Mouse (Mus musculus) gastrocnemius, postnatal 4 days (tissue): ENCODE results near the gene Spc25. TPM values are rescaled to one million over a fixed set of nuclear protein-coding genes. Genes with fewer than 3 reads are reported as not detected.
A peak's percentile ranks its signal among the peaks of the same experiment; 100 is the strongest.

Experiments used
- DNase-seq, 2 experiments: peaks; one replicate each; pipeline ENCODE4 v3.0.0; 2021 to 2022; ENCODE audit warnings: low spot score in 2 of 2, mixed read lengths in 2 of 2
- long read RNA-seq, 2 experiments: library from polyadenylated mRNA; stranded (forward); transcript quantifications; one replicate each; pipeline ENCODE4 v2.0.0; 2021
- total RNA-seq, 2 experiments: library from RNA; stranded (reverse); gene quantifications; 2 replicates each; pipeline ENCODE4 v1.2.3; 2021

Gene Spc25
- 10 to 100 TPM; 15.3 to 16.9 TPM for total RNA-seq
- long read RNA-seq, experiment 1, transcript Spc25-201 (7 exons, 1,352 nt): major isoform, 15 of 28 reads
- long read RNA-seq, experiment 1, transcript Spc25-202 (7 exons, 1,527 nt): minor isoform, 6 of 28 reads
- long read RNA-seq, experiment 1, partial matches to known transcripts: 4 of 28 reads
- long read RNA-seq, experiment 1, other reads (novel, unspliced or antisense): 3 of 28 reads
- long read RNA-seq, experiment 2, transcript Spc25-201 (7 exons, 1,352 nt): major isoform, 12 of 17 reads
- long read RNA-seq, experiment 2, partial matches to known transcripts: 1 of 17 reads
- long read RNA-seq, experiment 2, other reads (novel, unspliced or antisense): 3 of 17 reads

DNA sequence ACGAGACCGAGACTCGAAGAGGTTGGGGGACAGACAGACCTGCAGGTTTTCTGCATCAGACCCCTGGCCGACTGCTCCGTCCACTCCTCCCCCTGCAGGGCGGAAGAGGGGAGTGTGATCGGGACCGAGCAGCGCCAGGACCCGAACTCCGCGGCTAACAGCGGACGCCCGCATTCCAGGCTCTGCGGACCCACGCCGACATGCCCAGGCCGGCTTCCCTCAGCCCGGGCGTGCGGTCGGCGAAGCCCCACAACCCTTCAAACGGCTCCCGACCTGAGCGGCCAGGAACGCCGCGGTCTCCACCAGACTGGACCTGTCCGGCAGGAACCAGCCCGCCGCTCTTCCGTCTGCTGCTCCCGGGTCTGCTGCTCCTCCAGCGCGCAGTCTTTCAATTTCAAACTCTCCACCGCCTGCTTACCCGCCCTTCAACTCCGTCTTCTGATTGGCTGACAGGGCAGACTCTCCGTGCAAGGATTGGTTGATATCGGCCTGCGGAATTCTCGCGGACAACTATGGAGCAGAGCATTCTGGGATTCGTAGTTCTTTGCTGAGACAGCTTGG lies at the start of gene Spc25:
Gene Spc25, minus strand, starts transcription at position 404 of the 561 bp plus-strand sequence.
- peak; percentile 64 to 87 for DNase-seq

GRCm38 (mm10) chr2:69248221-69248755 lies 42.3 kb upstream of the Spc25 start:
- DNase-seq: no peak

DNA sequence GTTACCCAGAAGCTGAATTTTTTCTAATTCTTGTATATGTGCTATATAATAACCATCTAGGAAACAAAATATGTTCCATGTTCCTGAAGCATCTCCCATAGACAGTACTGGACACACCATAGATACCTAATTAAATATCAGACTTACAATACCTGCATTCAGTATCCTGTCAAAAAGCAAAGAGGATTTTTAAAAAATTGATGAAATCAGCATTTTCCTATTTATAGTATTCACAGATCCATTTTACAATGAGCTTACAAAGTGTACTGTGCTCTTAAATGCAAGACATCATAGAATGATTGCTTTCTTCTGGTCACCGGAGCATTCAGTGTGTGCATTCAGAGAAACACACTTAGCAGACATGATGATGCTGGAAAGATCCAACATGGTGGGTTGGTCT lies 41.1 kb upstream of the Spc25 start:
- DNase-seq: no peak

DNA sequence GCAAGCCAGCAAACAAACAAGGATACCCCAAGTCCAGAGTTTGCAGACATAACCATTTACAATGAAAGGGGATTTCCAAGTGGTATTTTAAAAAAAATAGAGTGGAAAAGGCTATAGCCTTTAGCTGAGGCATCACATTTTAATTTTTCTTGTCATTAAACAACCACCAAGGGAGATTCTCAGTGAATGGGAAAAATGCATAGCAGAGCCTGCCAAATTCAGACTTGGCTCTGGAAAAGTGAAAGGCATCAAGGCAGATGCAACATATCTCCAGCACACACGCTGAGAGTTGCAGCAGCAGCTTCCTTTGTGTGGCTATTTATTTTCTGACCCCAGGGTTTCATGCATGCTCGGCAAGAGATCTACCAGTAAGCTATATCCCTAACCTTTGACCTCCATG lies 38.9 kb upstream of the Spc25 start:
- no peak for DNase-seq

GRCm38 (mm10) chr2:69239315-69239714 lies 33.3 kb upstream of the Spc25 start:
- no peak for DNase-seq

GRCm38 (mm10) chr2:69234976-69235678 lies 29.1 kb upstream of the Spc25 start:
- DNase-seq: no peak

DNA sequence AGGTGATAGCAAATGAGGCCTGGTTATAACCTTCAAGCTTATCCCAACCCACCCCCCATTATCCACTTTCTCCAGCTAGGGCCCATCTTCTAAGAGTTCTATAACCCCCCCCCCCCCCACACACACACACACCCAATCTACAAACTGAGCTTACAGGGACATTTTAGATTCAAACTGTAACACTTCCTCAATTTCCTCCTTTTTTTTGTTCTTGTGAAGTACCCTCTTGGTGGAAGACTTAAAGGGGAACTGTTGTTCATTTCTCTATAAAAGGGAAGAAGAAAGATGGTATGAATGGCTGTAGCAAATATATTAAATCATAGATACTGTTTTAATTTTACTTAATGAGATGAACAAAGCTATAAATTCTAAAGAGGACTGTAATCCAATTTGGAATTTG lies 26.1 kb upstream of the Spc25 start:
- no peak for DNase-seq

DNA sequence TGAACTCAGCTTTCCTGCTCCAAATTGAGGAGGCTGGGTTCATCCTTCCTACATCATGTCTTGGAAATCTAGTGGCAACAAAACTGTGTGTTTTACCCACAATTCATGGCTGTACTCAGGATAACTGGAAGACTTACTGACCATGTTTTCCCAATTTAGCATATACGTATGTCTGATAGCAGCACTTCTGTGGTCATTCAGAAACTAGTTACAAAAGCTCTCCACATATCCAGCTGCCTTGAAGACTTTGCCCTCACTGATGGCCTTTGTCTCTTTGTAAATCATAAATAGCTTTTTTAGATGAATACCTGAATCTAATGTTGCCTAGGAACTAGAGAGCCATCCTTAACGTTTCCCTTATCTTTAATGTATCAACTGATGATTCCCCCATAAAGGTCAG lies 24.1 kb upstream of the Spc25 start:
- no peak for DNase-seq

GRCm38 (mm10) chr2:69228635-69229034 lies 22.6 kb upstream of the Spc25 start:
- no peak for DNase-seq

- no peak for DNase-seq
Observed at GRCm38 (mm10) chr2:69226876-69227275, 20.9 kb upstream of the Spc25 start.

- DNase-seq: no peak
Observed at GRCm38 (mm10) chr2:69224724-69225123, 18.7 kb upstream of the Spc25 start.

DNA sequence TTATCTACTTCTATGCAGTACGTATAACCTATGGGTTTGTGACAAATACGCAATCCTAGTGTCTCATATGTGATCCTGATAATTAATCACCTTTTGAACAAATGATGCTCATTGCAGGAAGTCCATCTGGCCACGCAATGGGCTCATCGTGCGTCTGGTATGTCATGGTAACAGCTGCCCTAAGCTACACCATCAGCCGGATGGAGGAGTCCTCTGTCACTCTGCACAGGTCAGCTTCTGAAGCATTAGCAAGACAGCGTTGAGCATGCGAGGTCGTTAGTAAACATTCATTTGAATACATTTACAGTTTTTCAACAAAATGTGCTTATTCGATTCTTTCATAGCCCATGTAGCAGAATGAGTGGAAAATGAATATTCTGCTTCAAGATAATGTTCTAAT lies 16.8 kb upstream of the Spc25 start:
- no peak for DNase-seq

- no peak for DNase-seq
Observed at GRCm38 (mm10) chr2:69221868-69222416, 15.9 kb upstream of the Spc25 start.

DNA sequence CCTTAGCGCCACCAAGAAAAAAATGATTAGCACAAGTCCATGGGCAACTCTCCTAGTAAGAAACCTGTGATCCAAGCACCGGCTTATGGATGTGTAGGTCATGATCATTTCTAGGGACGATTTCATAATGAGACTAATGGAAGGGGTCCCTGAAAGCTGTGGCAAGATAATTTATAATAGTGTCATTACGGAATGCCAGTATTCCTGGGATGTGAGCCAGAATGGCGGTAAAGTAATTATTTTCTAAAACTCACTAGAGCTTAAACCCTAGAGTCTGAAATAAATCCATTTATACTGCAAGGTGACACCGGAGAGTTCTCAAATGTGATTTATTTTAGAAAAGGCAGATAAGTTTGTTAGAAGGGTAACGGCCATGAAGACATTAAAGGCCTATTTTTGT lies 9.2 kb upstream of the Spc25 start:
- DNase-seq: no peak

DNA sequence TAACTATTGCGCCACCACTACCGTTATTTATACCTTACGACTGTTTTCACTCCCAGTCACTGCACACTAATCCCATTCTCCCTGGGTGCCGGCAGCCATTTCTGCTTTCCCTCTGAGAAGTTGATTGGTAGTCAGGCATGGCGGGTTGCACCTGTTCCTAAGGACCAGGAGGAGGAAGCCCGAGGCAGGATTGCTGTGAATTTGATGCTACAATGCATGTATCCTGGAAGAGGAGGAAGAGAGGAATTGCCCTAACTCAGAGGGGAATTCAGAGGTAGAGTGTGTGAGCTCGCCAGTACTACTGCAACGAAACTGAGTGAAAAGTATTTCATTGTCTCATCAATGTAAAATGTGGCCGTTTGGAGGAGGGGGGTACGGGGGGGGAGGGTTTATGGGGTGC lies 6.7 kb upstream of the Spc25 start:
- no peak for DNase-seq

GRCm38 (mm10) chr2:69210773-69211172 lies 4.8 kb upstream of the Spc25 start, which contains the start of gene G6pc2:
Gene G6pc2 (plus strand): TSS chr2:69211073.
- no peak for DNase-seq

- no peak for DNase-seq
Observed at GRCm38 (mm10) chr2:69209684-69210083, 3.7 kb upstream of the Spc25 start.

GRCm38 (mm10) chr2:69206523-69206922 lies 529 bp upstream of the Spc25 start:
- no peak for DNase-seq

GRCm38 (mm10) chr2:69205185-69205584 lies 809 bp downstream of the Spc25 start:
- no peak for DNase-seq

DNA sequence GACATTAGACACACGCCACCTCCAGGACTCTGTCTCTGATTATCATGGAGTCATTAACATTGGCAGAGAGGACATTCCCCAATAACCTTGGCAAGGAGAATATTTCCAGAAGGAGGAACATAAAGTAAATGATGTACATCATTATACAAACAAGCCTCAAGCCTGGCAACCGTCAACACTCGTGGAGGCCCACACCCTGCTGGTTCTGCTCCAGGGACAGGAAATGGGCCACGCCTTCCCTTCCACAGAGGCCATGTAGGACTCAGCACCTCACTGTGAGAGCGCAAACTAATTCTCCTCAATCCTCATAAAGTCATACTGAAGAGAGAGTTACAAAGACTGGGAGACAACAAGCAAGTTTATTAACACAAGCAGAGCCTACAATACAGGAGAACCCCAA lies 12.4 kb downstream of the Spc25 start:
- no peak for DNase-seq

DNA sequence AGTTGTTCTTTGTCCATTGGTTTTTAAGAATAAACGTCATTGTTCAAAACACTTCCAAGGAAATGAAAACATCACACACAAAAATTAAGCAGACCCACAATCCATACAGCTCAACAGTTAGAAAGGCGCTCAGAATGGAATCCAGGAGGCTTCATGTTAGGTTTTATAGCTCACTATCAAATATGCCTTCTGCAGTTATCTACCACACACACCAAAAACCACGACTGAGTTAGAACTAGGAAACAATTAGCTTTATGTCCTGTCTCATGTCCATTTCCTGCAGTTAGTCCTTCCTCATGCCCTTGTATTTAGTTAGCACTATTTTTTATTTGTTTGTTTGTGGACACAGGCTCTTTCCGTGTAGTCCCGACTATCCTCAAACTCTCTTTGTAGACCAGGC lies 14.9 kb downstream of the Spc25 start:
- DNase-seq: no peak

- no peak for DNase-seq
Observed at GRCm38 (mm10) chr2:69189222-69189621, 16.8 kb downstream of the Spc25 start.
